Mouse (Mus musculus): ENCODE data around the gene Fbxw7.
"Not testable (repeated sequence)": the region's sequence is repeated elsewhere in the genome, so short reads cannot be mapped to it uniquely, and the experiment has no call there.

Fbxw7 gene

DNA sequence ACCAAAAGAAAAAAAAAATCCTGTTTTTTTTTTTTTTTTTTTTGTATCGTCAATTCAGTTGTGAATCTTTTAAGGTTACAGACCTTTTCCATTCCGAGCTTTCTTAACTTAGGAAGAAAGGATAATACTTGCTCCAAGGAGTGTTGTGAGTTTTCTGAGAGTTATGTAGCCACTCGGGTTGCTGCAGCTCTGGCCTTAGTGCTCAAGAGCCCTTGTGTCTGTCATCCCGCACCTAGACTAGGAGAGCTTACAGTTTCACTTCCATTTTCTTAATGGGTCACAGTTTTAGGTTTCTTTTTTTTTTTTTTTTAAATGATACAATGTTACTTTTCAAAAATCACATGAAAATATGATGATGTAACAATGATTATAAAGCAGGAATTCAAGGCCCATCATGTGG, 12.5 kb downstream of the Fbxw7 start:
- peak; percentile 34 to 47 for DNase-seq

DNA sequence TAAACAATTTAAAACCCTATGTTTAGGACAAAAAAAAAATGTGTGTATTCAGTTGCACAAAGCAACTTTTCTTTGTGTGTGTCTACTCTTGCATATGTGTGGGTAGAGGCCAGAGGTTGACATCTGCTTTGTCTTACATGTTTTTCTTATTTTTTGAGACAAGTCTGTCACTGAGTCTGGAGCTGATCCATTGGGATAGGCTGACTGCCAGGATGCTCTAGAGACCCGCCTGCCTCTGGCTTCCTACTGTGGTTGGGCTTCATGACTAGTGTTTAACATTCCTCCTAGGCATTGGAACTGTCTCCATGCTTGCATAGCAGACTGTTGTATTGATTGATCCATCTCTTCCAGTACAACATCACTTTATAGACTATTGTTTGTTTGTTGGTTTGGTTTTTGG, 14.3 kb downstream of the Fbxw7 start:
- no peak for DNase-seq

DNA sequence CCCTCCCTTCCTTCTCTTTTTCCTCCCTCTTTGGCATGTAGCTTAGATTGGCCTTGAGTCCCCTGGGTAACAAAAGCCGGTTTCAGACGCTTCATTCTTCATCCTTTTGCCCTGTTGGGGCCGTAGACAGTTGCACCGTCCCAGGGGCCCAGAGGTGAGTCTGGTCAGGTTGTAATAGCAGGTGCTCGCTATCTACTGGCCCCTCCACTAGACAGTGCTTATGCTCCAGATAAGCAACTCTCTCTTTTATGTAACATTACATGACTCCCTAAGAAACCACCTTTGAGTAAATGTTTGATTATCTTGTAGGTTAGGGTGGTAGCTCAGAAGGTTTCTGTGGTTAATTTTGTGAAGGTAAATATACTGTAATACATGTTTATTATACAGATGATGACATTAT, 21.0 kb downstream of the Fbxw7 start:
- DNase-seq: no peak

GRCm38 (mm10) chr3:84837984-84838383, 22.9 kb downstream of the Fbxw7 start:
- peak in 1 of 2 experiments; percentile 23 for DNase-seq

- DNase-seq: no peak
Measured at GRCm38 (mm10) chr3:84839499-84839898, 24.4 kb downstream of the Fbxw7 start.

GRCm38 (mm10) chr3:84841271-84841670, 26.2 kb downstream of the Fbxw7 start:
- DNase-seq: no peak

GRCm38 (mm10) chr3:84842793-84843192, 27.7 kb downstream of the Fbxw7 start:
- no peak for DNase-seq

- DNase-seq: peak; percentile 61 to 63
Measured at GRCm38 (mm10) chr3:84843594-84843993, 28.5 kb downstream of the Fbxw7 start.

GRCm38 (mm10) chr3:84848798-84849197, 33.7 kb downstream of the Fbxw7 start:
- no peak for DNase-seq

DNA sequence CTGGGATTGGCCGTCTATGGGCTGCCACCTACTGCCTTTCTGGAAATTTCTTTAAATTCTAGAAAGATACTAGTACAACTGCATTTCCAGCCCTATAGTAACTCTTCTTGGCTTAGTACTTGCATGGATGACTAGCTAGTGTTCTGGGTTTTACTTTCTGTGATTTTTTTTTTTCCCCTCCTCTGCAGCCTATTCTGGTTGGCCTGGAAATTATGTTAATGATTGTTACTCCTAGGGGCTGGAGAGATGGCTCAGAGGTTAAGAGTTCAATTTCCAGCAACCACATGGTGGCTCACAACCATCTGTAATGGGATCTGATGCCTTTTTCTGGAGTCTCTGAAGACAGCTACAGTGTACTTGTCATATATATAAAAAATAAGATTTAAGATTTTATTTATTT, 35.4 kb downstream of the Fbxw7 start:
- no peak for DNase-seq

DNA sequence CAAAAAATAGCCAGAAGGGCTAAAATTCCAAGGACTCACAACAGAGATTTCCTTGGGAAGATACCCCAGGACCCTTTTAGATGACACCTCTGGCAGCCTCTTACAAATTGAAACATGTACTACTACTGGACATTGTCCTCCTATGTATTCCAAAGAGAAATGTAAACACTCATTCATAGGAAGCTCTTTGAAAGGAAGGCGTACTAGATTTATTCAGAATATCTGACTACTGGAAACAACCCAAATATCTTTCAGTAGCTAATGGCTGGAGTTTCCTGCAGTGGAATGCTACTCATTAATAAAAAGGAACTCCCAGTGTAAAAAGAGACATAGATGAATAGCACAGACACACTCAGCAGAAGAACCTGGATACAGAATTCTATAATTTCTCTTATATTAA, 36.7 kb downstream of the Fbxw7 start:
- DNase-seq: no peak

DNA sequence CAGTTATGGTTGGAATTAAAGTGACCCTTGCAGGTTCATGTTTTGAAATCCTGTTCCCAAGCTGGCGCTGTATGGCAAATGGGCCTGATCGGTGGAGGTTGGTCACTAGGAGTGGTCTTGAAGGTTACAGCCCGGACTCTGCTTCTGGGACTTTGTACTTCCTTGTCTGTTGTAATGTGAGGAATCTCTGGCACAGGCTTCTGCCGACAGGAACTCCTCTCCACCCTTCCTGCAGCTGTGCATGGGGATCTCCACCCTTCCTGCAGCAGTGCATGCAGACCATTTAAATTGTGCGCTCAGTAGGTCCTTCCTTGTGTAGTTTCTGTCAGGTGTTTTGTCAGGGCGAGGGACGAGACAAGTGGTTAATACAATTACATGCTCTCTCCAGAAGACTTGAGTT, 37.8 kb downstream of the Fbxw7 start:
- no peak for DNase-seq

GRCm38 (mm10) chr3:84854440-84854839, 39.4 kb downstream of the Fbxw7 start:
- DNase-seq: no peak

DNA sequence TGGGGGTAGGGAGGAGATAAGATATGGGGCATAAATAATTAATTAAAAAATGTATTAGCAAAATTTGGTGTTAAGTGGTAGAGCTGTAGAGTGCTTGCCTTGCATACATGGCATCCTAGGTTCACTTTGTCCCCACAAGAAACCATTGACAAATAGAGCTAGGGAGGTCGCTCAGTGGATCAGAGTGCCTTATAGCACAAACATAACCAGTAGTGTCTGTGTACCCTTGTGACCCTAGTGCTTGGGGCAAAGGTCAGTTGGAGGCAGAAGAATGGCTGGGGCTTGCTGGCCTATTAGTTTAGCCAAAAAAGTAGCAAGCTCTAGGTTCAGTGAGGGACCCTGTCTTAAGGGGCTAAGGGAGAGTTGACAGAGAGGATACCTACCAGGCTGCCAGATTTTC, 45.6 kb downstream of the Fbxw7 start:
- no peak for DNase-seq

GRCm38 (mm10) chr3:84861817-84862216, 46.7 kb downstream of the Fbxw7 start:
- DNase-seq: not testable (repeated sequence)

DNA sequence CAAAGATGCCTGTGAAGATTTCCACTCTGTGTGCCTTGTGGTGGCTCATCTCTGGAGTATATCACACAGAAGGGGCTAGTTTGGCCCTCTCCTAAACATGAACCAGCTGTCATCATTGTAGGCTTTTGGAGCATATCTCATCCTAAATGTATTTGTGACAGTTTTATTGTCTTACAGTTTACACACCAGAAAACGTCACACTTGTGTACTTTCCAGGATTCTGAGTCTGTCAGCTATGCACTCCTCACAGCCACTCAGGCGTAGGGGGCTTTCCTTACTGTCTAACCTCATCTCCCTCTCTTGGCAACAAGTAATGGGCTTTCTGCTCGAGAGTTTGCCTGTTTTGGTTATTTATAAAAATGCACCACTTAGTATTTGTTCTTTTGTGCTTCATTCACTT, 50.6 kb downstream of the Fbxw7 start:
- DNase-seq: no peak

- no peak for DNase-seq
Measured at GRCm38 (mm10) chr3:84866866-84867265, 51.8 kb downstream of the Fbxw7 start.

- no peak for DNase-seq
Measured at GRCm38 (mm10) chr3:84867434-84867975, 52.4 kb downstream of the Fbxw7 start.

DNA sequence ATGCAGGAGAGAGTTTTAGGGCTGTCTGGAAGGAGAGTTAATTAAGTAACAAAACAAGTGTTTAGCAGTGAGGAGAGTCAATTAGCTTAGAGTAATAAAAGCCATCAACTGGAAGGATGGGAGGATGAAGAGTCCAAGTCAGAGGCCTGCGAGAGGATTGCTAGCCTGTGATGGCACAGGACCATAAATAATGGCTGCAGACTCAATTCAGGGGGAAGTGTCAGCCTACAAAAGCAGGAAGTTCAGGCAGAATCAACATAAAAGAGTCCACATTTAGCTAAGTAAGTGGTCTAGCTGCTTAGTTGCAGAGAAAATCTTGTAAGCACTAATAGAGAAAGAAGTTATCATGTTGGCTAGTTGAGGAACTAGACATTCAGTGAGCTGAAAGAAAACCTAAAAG, 52.9 kb downstream of the Fbxw7 start:
- DNase-seq: no peak

DNA sequence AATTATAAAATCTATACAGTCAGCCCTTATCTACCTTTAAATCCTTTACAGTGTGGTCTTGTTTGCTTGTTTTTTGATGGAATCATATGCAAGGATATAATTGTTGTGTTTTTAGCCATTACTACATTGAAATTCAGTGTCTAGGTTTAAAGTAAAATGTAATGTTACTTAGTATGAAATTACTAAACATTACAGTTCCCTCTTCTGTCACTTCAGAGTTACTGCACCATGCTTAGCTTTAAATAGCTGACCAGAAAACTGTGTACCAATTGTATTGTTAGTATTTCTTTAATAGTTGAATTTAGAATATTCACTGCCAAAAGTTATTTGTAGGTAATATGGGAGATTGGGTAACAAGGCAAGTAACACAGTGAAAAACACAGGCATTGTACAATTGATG, 55.1 kb downstream of the Fbxw7 start:
- no peak for DNase-seq

GRCm38 (mm10) chr3:84875306-84875705, 60.2 kb downstream of the Fbxw7 start:
- DNase-seq: no peak

DNA sequence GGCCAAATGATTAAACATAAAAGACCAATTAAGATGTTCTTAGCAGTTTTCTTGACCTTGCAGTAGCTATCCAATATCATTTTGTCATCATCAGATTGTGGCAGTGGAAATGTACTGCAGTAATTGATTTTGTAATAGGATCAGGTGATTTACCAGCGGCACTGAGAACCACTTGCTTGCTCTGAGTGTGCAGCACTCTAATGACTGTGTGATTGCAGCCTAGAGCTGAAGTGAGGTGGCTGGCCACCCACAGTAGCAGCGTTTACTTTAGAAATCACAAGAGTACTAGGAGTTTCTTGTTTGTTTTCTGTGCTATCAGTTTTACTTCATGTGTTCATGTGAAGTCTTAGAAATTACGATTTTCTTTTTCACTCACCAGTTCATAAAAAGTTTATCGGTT, 61.1 kb downstream of the Fbxw7 start:
- DNase-seq: no peak

GRCm38 (mm10) chr3:84883817-84884483, 68.9 kb downstream of the Fbxw7 start:
- DNase-seq: peak; percentile 52 to 64

DNA sequence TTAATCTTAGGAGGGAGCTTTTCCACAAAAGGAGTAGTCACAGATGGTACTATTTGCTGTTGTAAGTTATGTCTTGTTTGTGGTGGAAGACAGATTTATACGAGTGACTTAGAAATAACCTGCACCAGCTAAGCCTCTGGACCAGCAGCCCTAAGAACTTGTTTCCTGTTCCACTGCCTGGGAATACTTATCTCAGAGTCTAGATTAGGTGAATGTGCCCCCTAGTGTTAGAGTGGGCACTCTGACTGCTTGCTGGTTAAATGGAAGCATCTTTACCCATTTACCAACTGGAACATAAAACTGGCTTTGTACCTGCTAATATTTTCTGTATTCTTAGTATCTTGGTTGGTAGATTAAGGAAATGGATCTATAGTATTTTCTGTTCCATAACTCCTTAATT, 74.6 kb downstream of the Fbxw7 start:
- peak in 1 of 2 experiments; percentile 15 for DNase-seq

DNA sequence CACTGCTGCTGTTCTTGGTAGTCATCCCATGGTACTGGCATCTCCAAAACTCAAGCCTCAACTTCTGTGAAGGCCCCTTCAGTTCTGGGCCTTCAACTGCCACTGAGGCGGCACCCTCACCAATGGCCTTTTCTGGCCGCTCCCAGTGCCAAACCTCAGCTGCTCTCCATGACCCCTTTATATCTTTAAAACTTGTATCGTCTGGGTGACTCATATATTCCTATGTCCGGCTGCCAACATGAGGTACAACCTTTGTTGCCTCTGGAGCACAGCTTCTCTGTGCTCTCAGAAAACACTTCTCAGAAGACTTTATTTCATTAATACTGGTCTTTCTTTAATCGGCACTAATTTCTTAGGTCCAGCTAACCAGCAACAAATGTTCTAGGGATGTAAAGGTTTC, 75.9 kb downstream of the Fbxw7 start:
- DNase-seq: no peak

All from B cell, adult 2 months (primary cell).